Mouse (Mus musculus) hindlimb bud, embryonic 11.5 days (tissue): ENCODE results near the gene Gsn.

Source experiments
- DNase-seq: peaks from one replicate; pipeline ENCODE4 v3.0.0-alpha.2; 2012; ENCODE audit warnings: low read depth, low spot score; ENCODE audit errors: extremely low spot score

The Gsn gene

DNA sequence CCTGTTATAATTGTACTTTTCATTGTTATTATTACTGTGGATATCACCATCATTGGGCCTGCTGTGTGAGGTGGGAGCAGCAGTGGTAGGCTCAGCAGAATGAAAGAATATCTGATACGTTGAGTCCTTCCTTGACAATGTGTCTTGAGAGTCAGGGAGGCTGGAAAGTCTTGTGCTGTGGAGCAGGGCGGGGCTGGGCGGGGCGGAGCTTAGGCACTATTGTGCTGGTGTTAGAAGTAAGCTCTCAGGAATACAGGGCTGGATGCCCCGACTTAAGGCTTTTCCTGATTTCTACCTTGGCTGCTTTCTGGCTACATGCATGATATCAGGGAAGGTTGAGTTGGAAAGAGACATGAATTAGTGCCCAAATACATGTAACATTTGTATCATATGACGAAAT, 3.4 kb upstream of the Gsn start:
- DNase-seq, result no peak

DNA sequence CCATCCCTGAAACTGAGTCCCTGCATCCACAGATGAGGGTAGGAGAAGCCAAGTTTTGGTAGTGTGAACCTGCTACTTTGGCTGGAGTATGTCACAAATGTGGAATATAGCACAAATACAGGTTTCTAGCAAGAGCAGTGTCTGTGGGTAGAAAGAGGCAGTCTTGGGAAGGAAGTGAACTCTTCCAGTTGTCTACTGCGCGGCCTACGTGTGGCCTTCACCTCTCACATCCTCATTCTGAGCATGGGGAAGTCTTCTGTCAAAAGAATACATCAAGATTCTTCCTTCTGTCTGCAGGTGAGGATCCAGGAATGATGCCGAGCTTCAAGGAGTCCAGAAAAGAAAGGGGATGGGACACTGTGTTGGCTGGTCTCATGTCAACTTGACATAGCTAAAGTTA, 2.4 kb upstream of the Gsn start:
- DNase-seq, result no peak

DNA sequence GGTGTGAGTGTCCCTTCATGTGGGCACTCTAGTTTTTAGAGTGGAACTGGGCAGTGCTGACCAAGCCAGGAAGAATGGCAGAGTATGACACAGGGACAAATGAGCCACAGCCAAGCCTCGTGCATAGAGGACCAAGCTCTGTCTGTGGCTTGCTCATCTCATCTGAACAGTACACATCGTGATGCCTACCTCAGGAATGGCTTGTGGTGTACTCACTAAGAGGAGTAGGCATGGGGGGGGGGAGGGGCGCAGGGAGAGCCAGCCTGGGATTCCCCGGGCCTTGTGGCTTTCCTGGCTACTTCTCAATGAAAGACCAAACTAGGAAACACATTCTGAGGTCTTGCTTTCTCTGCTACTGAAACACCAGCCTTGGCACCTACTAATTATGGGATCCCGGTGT, 1.2 kb upstream of the Gsn start:
- no peak for DNase-seq

DNA sequence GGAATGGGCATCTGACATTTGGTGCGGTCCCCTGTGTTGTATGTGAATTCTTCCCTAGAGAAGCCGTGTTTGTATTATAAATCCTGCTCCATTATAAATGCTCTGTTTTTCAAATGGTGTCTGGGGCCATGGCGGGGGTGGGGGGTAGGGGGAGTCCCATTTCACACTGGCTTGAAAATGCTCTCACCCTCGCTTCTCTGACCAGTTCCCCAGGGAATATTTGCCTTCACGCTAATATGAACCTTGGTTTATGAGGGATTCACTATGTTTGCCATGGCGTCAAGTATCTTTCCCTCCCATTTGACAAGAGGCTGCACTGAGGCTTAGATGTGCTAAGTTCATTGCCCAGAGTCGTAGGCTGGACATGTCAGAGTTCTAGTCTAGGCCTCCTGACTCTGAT, 718 bp upstream of the Gsn start:
- no peak for DNase-seq

DNA sequence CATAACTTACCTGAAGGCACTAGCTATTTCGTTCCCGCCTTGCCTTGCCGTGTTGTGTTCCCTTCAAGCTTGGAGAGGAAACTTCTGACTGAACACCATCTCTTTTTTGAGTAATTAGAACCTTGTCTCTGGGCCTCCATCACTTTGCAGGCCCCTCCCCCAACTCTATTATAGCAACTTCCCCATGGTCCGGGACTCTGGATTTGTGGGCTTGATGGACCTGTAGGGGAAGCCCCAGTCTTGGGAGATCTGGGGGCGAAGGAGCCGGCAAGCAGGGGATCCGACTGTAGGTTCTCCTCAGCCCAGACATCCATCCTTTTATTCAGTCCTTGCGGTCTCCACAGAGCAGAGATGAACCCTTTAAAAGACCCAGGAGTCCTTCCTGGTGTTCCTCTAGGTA, 752 bp downstream of the Gsn start:
- DNase-seq, result no peak

DNA sequence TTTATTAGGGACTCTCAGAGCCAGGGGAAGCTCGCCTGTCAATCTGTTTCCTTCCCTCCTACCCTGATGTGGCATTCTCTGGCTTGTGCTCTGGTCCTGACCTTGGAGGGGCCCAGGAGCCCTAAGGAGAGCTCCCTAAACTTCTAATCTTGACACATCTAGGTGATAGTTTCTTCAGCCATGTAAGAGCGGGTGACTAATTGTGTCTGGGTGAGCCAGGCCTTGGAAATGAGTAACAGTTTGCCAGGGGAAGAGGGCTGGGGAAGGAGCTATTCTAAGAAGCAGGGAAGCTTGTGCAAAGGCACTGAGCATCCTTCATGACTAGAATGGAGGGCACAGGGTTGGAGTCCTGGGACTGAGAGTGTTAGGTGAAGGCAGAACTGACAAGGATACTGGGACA, 1.7 kb downstream of the Gsn start:
- DNase-seq, result no peak

DNA sequence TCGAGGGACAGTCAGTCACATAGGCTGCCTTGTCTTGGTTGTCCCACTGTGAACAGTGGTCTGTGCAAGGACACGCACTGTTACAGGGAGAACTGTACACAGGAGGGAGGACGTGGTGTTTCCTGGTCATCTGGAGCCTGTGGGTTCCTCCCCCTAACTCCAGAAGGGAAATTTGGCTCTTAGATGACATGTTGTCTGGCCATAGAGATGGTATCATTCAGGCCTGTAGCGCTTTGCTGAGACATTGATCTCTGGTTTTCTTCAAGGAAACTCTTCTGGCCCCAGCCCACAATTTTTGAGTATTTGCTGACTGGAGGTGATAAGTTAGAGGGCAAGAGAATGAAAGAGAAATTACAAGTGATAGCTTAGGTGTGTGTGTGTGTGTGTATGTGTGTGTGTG, 2.4 kb downstream of the Gsn start:
- no peak for DNase-seq

DNA sequence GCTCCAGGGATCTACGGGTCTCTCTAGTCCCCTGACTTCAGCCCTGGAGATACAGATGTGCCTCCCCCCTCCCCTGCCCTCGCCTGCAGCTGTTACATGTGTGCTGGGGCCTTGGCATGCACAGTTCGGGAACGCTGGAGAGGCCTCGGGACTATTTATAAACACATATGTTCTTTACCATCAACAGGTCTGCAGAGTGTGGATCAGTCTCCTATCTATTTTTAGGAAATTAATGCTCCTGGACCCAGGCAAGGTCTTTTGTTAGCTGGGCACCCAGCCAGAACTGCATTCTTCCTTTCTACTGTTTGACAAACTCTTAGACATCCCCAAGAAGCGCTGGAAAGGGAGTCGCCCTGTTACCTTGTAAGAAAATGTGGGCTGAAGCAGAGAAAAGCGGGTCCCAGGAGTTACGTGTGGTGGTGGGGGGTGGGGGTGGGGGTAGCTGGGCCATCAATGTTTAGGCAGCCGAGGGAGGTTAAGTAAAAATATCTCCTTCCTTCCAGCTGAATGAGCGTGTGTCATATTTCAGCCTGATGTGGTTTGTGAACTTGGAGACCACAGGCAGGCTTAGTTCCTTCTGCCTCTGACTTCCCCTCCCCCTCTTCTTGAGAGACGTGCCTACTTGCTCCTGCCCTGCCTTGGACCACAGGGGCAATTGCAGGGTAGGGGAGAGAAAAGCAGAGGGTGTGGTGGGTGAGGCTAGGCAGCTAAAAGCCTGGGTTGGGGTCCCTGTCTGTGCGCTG, 3.3 kb downstream of the Gsn start:
- DNase-seq, result no peak

DNA sequence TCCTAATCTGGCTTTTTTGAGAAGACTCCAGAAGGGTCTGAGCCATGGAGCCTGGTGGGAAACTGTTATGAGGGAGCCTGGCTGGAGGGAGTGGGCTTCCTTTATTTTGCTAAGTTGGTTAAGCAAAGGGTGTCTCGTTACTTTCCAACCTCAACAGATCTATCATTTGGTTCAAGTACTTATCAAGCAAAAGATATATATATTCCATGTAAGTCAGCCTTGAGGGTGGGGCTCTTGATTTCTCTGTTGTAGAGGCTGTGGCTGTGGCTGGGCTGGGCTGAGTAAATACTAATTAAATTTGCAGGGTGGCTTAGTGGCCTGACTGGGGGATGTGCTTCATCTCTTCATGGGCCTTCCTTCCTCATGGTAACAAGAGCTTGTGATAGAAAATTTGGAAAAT, 4.1 kb downstream of the Gsn start:
- no peak for DNase-seq

DNA sequence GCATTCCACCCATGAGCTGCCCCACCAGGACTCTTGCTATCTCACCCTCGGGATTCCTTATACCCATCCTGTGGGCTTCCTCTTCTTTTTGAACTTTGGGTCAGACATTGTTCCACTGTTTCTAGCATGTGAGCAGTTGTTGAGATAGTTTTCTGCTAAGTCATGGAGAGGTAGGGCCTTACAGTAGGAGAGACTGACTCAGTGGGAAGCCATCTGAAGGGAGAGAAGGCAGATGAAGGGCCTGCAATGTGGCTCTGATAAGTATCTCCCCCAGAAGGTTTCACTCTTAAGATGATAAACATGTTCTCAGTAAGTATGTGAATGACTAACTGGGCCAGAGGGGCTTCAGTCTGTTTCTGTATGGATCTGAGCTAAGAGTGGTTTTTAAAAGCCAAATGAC, 7.9 kb downstream of the Gsn start:
- no peak for DNase-seq

DNA sequence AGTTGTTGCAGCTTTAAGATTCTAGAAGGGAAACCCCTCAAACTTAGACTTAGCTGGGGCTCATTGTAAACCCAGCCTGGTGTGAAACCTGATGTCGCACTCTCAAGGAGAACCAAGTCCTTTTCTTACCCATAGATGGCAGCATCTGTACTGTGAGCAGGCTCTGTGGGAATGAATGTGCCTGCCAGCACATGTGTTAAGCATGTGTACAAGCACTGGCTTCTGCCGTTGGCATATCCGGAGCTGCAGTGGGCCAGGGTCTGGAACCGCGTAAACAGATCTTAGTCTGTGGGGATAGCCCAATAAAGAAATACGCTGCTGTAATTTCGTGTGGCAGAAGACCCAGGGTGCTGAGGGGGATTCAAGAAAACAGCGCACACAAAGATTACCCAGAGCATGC, 9.1 kb downstream of the Gsn start:
- DNase-seq, result peak; percentile 53

DNA sequence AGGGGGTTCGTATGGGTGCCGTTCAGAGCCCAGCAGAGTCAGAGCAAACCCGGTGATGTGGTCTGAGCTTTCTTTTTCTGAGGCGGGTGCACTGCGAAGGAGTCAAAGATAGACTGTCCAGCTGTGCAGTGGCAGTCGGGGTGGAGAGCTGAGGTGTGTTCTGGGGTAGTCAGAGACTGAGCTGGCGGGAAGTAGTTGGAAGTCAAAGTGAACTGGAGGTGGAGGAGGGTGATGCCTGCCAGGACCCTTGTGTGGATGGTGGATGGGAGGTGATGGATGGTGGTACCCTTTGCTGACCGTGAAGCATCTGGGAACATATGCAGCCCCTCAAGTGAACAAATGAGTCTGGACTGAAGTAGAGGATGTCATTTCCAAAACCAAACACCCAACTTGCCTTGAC, 9.6 kb downstream of the Gsn start:
- DNase-seq, result no peak

DNA sequence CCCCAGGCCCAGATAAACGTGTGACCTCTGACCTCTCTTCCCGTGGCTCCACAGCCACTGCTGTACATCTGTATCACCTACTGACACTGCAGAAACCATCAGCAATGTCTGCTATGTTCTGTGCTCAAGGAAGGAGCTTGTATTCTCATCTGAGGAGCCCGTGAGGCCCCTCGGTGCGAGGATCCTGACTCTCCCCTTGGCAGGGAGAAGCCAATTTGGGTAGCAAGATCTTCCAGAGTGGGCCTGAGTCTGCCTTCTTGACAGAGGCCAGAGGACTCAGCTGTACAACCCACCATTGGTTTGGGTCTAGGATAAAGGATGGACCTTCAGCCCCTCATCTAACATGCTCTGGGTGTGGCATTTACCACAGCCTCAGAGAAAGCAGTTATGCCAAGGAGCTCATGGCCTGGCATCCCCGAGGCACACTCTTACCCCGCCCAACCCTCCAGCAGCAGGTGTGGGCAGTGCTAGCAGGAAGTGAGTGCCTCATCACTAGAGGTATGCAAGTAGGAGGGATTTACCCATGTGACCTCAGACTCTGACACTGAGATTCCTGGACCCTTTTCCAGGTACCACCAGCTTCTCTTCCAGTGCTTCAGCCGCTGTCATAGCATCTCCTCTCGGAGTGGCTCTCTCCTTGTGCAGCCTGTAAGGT, 10.2 kb downstream of the Gsn start:
- DNase-seq, result no peak

DNA sequence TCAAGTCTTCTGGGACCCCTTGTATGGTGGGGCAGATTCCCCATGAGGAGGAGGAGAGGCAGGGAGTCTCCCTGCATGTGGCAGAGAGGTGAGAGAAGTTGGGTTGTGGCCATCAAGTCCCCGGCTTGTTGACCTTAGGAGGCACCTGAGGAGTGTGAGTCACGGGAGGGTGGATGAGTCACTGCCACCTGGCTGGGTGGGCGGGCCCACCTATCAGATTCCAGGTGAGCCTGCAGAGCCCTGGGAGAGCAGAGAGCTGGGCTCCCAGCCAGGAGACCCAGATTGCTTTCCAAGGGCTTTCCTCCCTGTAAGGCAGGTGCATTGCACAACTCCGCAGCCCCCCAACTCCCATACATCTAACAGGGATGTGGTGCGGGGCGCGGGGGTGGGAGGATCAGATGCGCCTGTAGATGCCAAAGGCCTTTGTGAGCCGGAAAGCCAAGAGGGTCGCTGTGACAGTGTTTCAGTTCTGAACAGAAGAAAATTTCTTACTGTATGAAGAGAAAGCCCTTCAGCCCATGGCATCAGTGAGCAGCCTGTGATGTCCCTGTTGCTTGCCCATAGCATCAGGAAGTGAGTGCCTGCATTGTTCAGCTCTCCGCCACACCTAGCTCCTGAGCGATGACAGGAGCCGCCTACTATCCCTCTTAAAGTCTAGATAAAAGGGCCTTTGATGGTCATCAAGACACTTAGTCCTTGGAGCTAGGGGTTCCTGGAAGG, 11.1 kb downstream of the Gsn start:
- no peak for DNase-seq

DNA sequence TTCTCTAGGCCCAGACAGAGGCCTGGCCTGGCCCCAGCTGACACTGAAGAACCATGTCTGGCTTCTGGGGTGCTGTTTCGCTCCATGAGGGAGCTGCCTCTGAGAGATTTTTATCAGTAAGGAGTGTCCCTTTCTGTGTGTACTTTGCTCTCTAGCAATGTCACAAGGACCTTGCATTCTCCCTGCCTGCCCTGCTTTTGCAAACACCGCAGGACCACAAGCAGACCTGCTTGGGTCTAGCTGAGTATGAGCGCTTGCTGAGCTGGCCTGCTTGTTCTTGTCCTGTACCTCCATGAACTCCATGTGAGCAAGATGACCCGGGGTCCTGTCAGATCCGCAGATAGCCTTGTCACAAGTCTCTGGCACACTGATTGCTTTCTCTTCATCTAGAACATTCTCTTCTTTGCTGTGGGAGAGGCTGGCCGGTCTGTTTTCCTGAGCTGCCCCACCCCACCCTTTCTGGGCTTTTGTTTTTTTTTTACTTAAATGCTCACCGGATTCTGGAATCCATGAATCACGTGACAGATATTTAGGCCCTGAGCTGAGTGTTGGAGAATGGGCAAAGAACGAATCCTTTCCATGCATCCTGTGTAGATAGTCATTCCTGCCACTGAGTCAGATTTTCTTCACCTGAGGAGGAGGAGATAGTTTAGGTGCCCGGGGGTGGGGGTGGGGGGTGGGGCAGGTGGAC, 11.8 kb downstream of the Gsn start:
- DNase-seq, result no peak

DNA sequence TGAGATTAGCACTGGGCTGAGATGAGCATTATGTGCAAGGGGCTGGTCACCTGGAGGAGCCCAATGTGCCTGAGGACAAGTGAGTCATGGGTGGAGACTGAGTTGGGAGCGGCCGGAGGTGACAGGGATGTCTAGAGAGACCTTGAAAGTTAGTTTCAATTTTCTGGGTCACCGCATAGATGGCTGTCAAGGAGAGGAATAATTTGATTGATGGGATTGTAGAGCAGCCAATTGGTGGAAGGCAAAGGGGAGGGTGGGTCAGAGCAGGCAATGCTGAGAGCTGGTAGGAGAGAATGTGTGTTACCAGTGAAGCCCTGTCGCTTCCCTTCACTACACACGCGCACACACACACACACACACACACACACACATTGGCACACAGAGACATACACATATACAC, 13.0 kb downstream of the Gsn start:
- no peak for DNase-seq

DNA sequence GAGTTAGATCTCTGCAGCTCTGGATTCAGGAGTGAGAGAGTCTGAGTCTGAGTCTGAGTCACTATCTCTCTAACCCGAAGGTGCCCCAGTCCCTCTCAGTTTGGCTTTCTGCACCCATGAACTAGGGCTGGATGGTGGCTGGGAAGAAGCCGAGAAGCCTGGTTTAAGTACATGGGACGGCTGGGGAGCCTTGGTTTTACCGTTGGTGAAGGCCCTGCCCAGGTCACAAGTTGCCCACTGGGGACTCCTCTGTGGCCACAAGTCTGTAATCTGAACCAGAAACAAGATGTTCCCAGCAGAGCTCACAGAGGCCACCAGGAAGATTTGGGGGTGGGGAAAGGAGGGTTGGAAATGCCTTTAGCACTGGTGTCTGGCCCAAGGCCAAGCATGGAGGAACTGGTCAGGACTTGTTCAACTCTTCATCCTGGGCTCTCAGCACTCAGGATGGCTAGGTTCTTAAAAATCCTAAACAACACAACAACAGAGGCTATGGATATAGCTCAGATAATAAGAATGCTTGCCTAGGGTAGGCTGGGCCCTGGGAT, 13.6 kb downstream of the Gsn start:
- DNase-seq, result no peak

DNA sequence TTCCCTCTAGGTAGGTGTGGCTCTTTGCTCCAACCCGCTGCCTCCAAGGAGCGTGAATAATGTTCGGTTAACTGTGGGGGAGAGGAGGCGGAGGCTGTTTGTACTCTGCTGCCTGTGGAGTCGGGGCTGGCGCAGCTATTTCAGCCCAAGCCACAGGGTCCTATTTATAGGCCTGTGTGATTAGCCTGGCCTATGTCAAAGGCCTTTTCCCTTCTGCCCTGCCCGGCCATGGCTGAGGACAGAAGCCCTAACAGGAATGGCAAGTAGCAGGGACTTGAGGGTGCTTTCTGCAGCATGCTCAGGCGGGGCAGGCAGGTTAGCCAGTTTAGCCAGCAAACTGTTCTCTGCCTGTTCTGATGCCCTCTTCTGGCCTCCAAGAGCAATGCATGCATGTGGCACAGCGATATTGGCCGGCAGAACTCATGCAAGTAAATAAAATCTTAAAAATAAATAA, 14.4 kb downstream of the Gsn start:
- no peak for DNase-seq

DNA sequence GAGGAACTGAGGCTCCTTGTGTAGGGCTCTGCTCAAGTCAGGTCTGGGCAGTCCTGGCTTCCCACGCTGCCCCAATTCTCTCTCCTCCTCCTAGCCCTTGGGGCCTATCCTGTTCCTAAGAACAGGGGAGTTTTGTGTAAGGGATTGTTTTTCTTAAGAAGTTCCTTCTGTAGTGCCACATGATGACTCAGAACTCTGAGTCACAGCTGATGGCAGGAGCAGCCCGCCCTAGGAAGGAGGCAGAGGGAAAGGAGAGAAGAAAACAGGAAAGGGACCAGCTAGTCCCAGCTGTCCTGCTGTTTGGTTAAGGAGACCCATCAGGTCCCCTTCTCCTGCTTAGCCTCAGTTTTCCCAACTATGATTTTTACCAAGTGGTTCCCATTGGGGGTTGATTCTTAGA, 15.6 kb downstream of the Gsn start:
- DNase-seq, result no peak

DNA sequence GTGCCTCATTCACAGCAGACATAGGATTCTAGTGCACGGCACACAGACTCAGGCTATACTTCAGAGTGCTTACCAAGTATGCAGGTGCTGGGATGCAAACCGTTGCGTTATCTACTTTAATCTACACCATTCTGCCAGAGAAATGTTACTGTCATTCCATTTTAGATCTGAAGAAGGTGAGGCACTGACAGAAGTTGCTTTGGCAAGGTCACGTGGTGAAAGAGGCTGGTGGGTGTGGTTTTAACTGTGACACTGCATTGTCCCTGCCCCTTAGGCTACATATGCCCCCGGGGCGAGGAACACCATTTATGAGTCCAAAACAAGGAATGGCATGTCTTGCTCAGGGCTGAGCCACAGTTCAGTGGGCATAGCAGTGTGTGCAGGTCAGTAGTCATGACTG, 16.7 kb downstream of the Gsn start:
- DNase-seq, result no peak

DNA sequence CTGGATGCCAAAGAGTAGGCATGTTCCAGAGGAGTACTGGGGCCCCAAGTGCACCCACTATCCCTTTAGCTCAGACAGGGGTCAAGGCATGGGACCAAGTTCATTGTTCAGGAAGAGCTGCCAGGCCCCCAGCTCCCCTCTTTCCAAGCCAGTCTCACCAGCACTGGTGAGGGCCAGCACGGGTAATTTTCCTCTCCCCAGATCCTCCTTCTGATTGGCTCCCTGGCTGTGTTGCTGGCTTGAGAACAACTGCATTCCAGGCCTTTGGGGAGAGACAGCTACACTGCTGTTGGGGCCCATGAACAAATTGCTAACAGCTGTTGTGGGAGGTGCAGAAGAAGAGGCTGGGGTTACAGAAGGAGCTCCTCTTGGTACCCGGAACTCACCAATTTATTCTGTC, 17.4 kb downstream of the Gsn start:
- no peak for DNase-seq
